Mouse (Mus musculus): ENCODE measurements at regions not wholly inside any gene's neighbourhood (a gene's known extent, or its start where the extent isn't known, plus 50 kb on each side); places are given as distances from the start of the nearest gene placed in this dataset.

GRCm38 (mm10) chr2:78983347-78983746 is 115.4 kb downstream of the Ube2e3 start:
- TF ChIP-seq POLR2A (IDR thresholded peaks at IDR 0.05; ENCODE audit: insufficient read depth, low read depth, low read length) (no peak), CTCF (IDR thresholded peaks at IDR 0.05; ENCODE audit: insufficient read depth, low read depth, low read length) (no peak)
